Mouse (Mus musculus) cerebellum, adult 18-20 months (tissue): ENCODE results near the gene Sh3tc1.

ENCODE experiments used
- DNase-seq, 2 experiments: peaks; one replicate each; pipeline ENCODE4 v3.0.0; 2021

Sh3tc1 gene

GRCm38 (mm10) chr5:35739536-35740278 lies at the start of gene Sh3tc1:
TSS of gene Sh3tc1 (minus strand) at chr5:35739987.
- no peak for DNase-seq

- DNase-seq = no peak
Observed at GRCm38 (mm10) chr5:35788719-35789118, 48.9 kb upstream of the Sh3tc1 start.

DNA sequence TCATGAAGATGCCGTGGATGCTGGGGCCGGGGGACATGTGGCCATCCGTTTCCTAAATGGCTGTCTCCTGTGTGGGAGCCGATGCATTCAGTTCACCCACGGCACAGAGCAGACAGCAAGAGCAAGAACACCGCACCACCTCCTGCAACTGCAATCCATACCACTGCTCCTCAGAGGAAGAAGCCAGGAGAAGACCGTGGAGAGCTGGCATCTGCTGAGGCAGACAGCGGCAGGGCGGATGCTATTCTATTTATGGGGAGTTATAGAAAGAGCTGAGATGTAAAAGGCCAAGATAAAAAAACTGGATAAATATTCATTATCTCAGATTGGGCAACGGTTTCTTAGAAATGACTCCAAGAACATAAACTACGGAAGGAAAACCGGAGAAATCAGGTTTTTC lies 48.1 kb upstream of the Sh3tc1 start:
- no peak for DNase-seq

DNA sequence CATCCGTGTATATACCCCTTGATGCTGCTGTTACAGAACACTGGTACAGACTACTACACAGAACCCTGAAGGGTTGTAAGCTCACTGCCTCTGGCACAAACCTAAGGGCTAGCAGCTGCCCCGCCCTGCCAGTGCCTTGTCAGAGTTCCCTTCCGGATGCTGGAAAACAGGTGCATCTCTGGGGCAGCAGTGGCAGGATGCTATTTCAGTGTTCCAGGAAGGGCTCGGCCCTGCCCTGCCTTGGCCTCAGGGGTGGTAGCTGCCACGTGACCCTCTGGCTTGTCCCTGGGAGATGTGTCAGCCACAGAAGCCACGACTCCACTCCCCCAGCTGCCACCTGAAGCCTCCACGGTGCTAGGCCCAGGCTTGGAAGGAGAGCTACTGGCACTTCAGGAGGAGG lies 46.1 kb upstream of the Sh3tc1 start:
- peak; percentile 35 to 51 for DNase-seq

- no peak for DNase-seq
Observed at GRCm38 (mm10) chr5:35782648-35783180, 42.9 kb upstream of the Sh3tc1 start.

DNA sequence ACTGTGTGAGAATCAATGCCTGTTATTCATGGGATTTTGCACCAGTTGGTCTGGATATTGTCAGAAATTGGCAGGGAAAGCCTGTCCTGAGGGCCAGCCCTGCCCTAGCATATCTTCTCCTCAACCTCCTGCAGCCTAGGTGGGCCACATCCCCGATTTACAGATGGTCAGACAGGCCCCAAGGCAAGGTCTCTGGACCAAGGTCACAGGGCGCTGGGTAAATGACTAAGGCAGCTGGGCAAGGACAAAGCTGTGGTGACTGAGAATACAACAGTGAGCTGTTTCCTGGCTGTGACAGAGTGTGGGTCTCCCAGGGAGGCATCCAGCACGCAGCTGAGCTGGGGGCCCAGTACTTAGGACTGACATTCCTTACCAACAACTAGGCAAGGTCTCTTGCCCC lies 41.3 kb upstream of the Sh3tc1 start:
- DNase-seq = no peak

- DNase-seq = no peak
Observed at GRCm38 (mm10) chr5:35774137-35774424, 34.3 kb upstream of the Sh3tc1 start.

DNA sequence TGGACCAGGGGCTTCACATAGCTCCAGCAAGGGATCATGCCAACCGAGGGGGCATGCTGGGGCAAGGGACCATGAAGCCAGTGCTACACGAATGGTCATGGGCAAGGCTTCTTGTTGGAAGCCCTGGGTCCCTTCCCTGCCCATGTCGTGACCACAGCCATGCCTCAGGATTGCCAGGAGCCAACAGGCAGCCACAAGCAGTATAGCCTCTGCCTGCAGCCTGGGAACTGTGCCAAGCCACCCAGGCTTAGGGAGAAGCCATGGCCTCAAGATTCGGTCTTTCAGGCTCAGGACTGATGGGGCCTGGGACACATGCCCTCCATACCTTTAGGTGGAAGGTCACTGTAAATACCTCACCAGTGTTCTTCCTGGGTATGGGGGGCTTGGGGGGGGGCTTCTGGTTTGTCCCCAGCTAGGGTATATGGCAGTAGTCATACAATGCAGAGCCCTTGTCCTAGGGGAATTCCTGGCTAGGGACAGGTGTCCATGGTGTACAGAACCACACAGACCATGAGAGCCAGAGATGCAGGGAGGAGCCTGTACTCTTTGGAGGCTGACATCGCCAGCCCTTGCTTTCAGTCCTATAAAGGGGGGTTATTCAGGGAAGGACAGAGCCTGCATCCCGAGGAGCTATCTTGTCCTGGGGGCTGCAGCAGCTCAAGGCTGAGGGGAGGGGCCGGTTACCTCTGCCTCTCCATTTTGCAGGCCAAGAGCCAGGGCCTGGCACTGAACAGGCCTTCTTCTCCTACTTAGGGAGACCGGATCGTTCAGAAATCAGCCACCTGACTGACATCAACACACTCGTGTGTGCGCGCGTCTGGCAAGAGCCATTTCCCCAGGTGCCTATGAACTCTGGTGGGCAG lies 33.7 kb upstream of the Sh3tc1 start:
- peak; percentile 65 to 70 for DNase-seq

DNA sequence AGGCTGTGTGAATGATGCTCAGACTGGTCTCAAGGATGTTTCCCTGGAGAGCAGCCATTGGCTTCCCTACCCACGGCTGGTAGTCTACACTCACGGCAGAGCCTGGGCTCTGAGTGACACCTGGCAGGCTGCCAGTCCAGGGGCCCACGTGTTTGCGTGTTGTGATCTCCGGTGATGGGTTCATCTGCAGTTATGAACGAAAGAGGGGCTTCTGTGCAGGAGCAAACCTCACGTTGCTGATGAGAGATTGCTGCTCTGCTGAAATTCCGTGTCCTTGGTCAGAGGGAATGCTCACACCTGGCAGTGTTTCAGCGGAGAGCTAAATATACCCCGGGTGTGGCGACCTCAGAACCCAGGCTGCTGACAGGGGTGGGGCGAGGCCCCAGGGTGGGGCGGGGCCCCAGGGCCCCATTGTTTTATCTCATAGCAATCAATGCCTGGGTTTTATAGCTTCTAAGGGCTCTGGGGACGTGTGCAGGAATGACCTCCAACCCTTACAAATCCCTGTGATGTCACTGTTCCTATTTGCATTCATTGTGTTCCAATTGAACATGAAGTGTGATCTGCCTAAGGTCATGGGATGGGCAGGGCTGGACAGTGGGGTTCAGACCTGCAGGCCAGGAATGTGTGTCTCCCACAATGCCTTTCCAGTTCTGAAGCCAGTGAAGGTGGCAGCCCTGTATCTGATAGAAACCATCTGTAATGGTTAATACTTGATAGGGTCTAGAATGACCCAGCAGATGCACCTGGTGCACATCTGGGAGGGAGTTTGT lies 31.3 kb upstream of the Sh3tc1 start:
- DNase-seq = peak in 1 of 2 experiments; percentile 36

DNA sequence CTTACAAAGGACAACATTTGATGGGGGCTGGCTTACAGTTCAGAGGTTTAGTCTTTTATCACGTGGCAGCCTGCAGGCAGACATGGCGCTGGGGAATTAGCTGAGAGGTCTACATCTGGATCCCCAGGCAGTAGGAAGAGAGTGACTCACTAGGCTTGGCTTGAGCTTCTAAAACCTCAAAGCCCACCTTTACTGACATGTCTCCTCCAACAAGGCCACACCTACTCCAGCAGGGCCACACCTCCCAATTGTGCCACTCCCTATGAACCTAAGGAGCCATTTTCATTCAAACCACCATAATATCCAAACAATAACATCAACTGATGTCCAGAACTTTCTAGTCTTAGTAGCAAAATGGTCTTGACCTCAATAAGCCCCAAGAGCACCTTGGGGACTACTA lies 30.5 kb upstream of the Sh3tc1 start:
- DNase-seq = no peak

DNA sequence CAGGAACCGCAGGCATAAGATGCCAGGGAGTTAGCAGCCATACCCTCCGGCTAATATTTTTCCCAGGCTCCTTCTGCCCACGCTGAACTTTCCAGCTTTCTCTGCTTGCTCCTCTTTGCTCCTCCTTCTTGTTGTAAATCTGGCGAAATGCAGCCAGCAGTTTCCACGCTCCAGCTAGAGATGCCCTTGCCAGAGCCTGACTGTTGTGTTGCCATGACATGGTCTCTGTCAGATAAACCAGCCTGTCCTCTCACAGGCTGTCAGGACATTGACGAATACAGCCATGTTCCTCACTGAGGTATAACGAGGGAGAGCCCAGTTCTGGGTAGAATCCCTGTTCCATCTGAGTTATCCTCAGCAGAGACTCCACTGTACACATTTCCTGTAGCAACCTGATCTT lies 29.2 kb upstream of the Sh3tc1 start:
- no peak for DNase-seq

DNA sequence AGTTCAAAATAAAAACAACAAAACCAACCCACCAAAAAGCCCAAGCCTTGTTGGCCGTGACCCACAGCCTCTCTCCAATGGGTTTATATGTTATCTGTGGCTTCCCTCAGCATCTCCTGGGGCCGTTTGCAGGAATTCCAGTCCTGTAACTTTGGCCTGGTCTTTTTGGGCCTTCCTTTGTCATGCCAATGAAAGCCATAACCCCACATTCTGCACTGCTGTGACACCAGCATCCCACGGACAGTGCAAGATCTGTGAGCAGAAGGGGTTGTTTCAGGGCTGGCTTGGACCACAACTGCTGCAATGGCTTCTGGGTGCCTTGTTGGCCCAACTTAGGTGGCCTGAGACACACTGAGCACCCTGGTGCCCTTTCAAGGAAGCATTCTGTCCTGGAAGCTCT lies 28.7 kb upstream of the Sh3tc1 start:
- no peak for DNase-seq

DNA sequence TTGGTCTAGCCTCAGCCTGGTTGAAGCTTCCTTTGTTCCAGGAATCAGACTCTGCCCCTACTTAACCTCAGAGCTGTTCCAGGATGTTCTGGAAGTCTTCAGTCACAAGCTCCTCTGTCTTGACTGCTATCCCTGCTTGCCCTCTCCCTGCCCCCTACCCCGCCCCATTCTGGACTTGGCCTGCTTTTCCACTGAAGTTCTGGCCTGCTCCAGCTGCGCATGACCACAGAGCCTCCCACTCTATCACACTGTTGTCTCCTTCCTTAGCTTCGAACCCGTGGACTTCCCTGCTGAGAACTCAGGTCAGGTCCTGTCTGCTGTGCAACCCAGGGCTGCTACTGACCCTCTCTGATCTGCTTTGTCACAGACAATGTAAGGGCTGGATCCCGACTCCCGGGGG lies 26.1 kb upstream of the Sh3tc1 start:
- no peak for DNase-seq

DNA sequence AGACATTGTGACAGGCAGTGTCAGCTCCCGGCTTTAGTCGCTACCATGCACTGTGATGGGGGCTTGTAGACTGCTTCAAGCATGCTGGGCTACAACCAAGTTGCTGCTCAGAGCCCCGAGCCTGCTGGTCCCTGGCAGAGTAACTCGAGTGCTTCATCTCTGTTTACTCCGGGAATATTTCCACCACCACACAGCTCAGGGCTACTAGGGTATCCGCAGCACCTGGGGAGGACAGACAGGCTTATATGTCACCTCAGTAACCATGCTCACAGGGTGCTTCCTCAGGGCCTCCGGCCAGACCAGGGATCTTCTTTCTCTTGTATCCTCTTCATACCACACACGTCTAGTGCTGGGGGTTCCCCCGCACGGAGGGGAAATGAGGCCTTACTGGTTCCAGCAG lies 23.1 kb upstream of the Sh3tc1 start:
- DNase-seq = no peak

DNA sequence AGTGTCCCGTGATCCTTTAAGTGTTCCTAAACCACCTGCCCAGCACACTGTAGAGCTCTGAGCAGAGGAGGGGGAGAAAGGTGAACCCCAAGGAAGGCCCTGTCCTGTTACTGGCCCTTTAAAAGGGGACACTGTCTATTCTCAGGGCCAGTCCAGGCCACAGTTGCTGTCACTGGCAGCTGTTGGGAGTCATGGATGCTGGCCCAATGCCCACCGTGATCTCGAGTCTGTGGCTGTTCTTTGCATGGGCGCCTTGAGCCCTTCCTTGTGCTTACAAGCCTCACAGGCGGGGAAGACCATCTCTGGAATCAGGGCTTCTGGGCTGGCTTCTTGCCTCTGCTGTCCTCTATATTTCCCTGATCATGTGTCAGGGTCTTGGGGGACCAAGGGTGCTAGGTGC lies 22.6 kb upstream of the Sh3tc1 start:
- peak; percentile 28 to 38 for DNase-seq

- DNase-seq = no peak
Observed at GRCm38 (mm10) chr5:35761323-35761722, 21.5 kb upstream of the Sh3tc1 start.

DNA sequence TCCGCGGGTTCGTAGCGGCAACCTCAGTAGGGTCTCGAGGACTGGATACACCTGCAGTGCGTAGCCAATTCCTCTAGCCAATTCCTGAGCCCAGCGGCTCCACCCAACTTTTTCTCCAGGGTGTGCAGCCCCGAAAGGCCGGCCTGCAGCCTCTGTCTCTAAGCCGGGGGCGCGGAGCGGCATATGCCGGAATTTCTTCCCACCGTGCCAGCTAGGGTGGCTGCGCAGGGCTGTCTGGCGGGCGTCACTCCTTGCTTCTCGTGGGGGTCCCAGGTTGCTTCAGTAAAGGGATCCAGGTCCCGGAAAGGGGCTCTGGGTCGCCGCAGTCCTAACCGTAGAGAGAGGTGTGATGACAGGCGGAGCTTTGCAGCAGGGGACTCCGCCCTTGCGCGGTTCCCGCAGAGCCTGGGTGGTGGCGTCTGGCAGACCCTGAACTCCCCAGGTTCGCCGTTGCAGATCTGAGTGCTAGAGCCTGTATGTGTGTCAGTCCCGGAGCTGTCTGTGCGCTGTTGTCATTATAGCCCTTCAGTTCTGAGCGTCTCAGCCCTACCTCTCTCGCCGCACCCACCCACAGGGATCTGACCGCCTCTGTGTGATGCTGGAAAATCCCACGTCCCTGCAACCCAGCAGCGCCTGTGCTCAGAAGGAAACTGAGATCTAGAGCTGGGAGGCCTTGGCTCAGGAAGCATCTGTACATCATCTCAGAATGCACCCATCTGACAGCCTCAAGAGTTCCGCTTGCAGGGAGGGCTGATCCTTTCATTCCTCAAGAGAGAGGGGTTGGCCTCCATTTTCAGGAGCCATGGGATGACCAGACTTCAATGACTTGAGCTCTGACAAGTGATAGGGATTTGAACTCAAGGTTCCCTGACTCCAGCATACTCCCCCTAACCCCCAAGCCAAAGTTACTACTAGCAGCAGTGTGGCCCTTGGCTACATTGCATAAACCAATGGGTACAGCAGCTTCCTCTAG lies 18.6 kb upstream of the Sh3tc1 start:
- peak; percentile 61 to 67 for DNase-seq

DNA sequence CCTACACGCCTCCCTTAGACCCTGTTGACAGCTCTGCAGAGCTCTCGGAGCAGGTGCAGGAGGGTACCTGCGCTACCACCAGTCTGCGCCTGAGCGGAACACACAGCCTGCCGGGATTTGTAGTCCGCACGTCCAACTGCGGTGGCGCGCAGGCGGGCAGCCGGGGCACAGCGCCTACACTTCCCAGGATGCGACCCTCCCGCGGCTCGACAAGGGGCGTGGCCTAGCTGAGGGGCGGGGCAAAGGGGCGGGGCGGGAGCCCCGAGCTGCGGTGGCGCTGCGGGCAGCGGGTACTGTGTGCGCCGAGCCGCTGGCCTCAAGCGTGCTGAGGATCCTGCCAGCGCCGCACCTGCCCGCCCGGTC lies 17.8 kb upstream of the Sh3tc1 start, which contains the start of gene Ablim2:
Ablim2 (plus strand) TSS at position 242 of the 363 bp plus-strand sequence.
- DNase-seq = peak; percentile 96 to 98

DNA sequence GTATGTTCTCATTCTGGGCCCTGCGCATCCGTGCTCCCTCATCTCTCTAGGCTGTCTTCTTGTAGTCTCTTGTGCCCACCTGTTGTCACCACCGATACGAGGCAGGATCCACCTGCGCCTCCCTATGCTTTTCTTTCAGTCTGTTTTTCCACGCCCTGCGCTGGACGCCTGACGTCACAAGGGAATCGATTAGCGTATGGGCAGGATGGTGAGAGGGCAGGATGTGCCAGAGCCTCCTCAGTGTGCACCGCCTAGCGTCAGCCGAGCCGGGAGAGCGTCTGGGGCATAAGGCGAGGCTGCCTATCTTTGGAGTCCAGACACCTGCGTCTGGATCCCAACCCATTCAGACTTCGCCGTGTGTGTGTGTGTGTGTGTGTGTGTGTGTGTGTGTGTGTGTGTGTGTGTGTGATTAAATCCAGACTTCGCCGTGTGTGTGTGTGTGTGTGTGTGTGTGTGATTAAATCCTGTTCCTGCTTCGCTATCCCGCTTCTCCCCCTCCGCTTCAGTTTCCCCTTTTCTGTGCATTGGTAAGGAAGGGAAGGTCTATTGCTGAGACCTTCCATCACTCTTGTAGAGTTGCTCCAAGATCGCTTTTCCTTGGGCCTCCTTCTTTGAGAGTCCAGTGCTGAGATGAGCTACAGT lies 17.3 kb upstream of the Sh3tc1 start:
- DNase-seq = peak; percentile 83 to 89

DNA sequence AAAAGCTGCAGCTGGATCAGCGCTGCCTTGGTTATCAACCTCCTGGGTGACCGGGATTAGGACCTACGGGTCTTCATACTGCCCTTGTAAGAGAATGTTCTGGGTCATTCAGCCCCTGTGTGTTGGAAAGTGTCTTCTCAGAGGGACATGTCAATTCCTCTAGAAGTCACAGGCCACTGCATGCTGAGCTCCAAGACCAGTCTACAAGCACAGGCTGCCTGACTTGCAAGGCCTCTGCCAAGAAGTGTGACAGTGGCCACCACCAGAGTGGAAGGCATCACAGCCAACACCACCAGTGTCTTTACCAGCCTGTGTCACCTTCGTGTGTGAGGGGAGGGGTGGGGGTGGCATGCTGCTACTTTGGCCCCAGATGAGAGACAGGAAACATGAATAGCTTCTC lies 16.2 kb upstream of the Sh3tc1 start:
- DNase-seq = no peak

DNA sequence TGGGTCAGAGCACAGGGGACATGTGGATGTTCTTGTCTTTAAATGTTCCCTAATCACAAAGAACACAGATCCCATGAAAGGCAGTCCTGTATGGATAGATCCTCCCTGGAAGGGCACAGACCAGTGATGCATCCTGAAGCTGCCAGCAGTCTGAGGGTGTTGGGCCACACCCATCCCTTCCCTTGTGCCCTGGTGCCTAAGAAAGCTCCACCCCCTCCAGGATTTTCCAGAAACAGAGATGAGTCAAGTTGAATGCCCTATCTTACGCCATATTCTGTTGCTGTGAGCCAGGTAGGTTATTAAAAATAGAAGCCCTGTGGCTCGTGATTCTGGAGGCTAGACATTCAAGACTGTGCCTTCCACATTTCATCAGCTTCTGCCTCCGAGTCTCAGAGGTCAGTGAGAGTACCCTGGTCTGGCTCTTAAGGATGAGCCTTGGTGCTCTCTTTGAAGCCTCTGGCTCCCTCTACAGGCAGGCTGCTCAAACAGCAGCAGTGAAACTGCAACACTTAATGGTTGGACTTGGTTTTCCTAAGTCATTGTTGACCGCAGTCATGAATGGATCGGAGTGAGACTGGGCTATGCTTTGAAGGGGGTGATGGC lies 15.4 kb upstream of the Sh3tc1 start:
- DNase-seq = peak; percentile 77 to 79
